Mouse (Mus musculus) forebrain, embryonic 14.5 days (tissue): Measurements from ENCODE around the gene Slc43a3. TPM values are rescaled to one million over a fixed set of nuclear protein-coding genes. Genes with fewer than 3 reads are reported as not detected.

Experiments
- ATAC-seq: fragments of 200-750 bp; cut with Nextera tagmentation; 2 replicates; pipeline ENCODE4 v1.8.0; 2017; ENCODE audit warnings: mild to moderate bottlenecking, moderate library complexity
- DNase-seq: peaks from one replicate; pipeline ENCODE4 v3.0.0-alpha.2; 2015; ENCODE audit warnings: low spot score
- H3K27ac ChIP-seq: fragments of 300-500 bp; sonication (generic); 2 replicates; pipeline ENCODE4 v1.5.1; 2014; ENCODE audit warnings: low read depth, mild to moderate bottlenecking, control low read depth, low read length, moderate library complexity
- H3K27me3 ChIP-seq: fragments of 300-500 bp; sonication (generic); replicated peaks from 2 replicates; pipeline ENCODE4 v1.6.1; 2014; ENCODE audit warnings: low read length, control low read depth, mixed read lengths; ENCODE audit not compliant: control insufficient read depth, insufficient read depth
- H3K36me3 ChIP-seq: fragments of 300-500 bp; sonication (generic); 2 replicates; pipeline ENCODE4 v1.6.1; 2014; ENCODE audit warnings: low read length, control low read depth; ENCODE audit not compliant: control insufficient read depth, insufficient read depth
- H3K4me1 ChIP-seq: fragments of 300-500 bp; sonication (generic); 2 replicates; pipeline ENCODE4 v1.6.1; 2014; ENCODE audit warnings: antibody characterized with exemption, low read length, control low read depth; ENCODE audit not compliant: control insufficient read depth, insufficient read depth
- H3K4me2 ChIP-seq: fragments of 300-500 bp; sonication (generic); 2 replicates; pipeline ENCODE4 v1.6.1; 2014; ENCODE audit warnings: mild to moderate bottlenecking, control low read depth, low read length
- H3K4me3 ChIP-seq: fragments of 300-500 bp; sonication (generic); 2 replicates; pipeline ENCODE4 v1.5.1; 2014; ENCODE audit warnings: low read depth, low read length, control low read depth
- H3K9ac ChIP-seq: fragments of 300-500 bp; sonication (generic); 2 replicates; pipeline ENCODE4 v1.6.1; 2014; ENCODE audit warnings: mild to moderate bottlenecking, low read length, control low read depth, moderate library complexity
- H3K9me3 ChIP-seq: fragments of 300-500 bp; sonication (generic); replicated peaks from 2 replicates; pipeline ENCODE4 v1.6.1; 2016; ENCODE audit warnings: low read length, control low read depth, mixed read lengths; ENCODE audit not compliant: control insufficient read depth
- whole genome bisulfite sequencing: fragments of 180-500 bp; shearing (Covaris S2); extraction: QIAGEN DNeasy Blood & Tissue Kit; methylation state at CpG from one replicate; pipeline ENCODE4 v1.1.7; 2014; 5-methylcytosine and 5-hydroxymethylcytosine counted together
- microRNA-seq: library from miRNA; unstranded; fragments of <30 nt; microRNA quantifications from one replicate; pipeline ENCODE4, GENCODE M21; 2016
- polyA plus RNA-seq: library from polyadenylated mRNA; unstranded; fragments of >200 nt; fragmentation: Nextera tagmentation; extraction: Ambion mirVana; gene quantifications from 2 replicates; pipeline ENCODE4 v1.2.1, GENCODE M21; 2014

The Slc43a3 gene
- polyA plus RNA-seq, 1 experiment from 2014 or later, result 7.0 TPM

GRCm38 (mm10) chr2:84999486-85000181, 63.3 kb downstream of the Slc43a3 start:
- Histone ChIP-seq H3K36me3 (no peaks in the 10 kb centered on the region), H3K9me3 (no peaks in the 10 kb centered on the region), H3K4me3 (no peak overlapping the region), H3K4me1 (no peaks in the 10 kb centered on the region), H3K27ac (no peak overlapping the region), H3K4me2 (no peak overlapping the region), H3K9ac (no peak overlapping the region), H3K27me3 (no peaks in the 10 kb centered on the region)
- ATAC-seq, result no peak
- WGBS, result 82% methylated on average over 3 of the region's 3 CpGs
- no peak for DNase-seq

- no peaks in the 10 kb centered on the region for H3K9me3 ChIP-seq
- ATAC-seq (no peak), DNase-seq (peak; percentile 1)
- H3K27me3 ChIP-seq, result no peaks in the 10 kb centered on the region
- no peaks in the 10 kb centered on the region for H3K36me3 ChIP-seq
- H3K27ac ChIP-seq, result no peak overlapping the region
- 73% methylated on average over 13 of the region's 13 CpGs for WGBS
- no peak overlapping the region for H3K9ac ChIP-seq
- H3K4me2 ChIP-seq, result no peak overlapping the region
- H3K4me3 ChIP-seq, result no peak overlapping the region
- no peaks in the 10 kb centered on the region for H3K4me1 ChIP-seq
Observed at GRCm38 (mm10) chr2:85001497-85001896, 65.1 kb downstream of the Slc43a3 start.

GRCm38 (mm10) chr2:85002575-85002974, 66.2 kb downstream of the Slc43a3 start:
- 85% methylated on average over 8 of the region's 8 CpGs for WGBS
- no peaks in the 10 kb centered on the region for H3K4me1 ChIP-seq
- no peak for ATAC-seq
- no peaks in the 10 kb centered on the region for H3K9me3 ChIP-seq
- no peak overlapping the region for H3K9ac ChIP-seq
- DNase-seq, result no peak
- no peak overlapping the region for H3K4me2 ChIP-seq
- H3K27ac ChIP-seq, result no peak overlapping the region
- H3K36me3 ChIP-seq, result no peaks in the 10 kb centered on the region
- no peaks in the 10 kb centered on the region for H3K27me3 ChIP-seq
- H3K4me3 ChIP-seq, result no peak overlapping the region

GRCm38 (mm10) chr2:85004341-85004740, 68.0 kb downstream of the Slc43a3 start:
- 85% methylated on average over 4 of the region's 4 CpGs for WGBS
- Histone ChIP-seq H3K27me3 (no peaks in the 10 kb centered on the region), H3K36me3 (no peaks in the 10 kb centered on the region), H3K4me1 (no peaks in the 10 kb centered on the region), H3K9me3 (no peaks in the 10 kb centered on the region), H3K4me2 (no peak overlapping the region), H3K27ac (no peak overlapping the region), H3K4me3 (no peak overlapping the region), H3K9ac (no peak overlapping the region)
- ATAC-seq (no peak), DNase-seq (no peak)

GRCm38 (mm10) chr2:85006600-85006999, 70.2 kb downstream of the Slc43a3 start:
- Histone ChIP-seq H3K4me2 (no peak overlapping the region), H3K9ac (no peak overlapping the region), H3K9me3 (no peaks in the 10 kb centered on the region), H3K4me3 (no peak overlapping the region), H3K36me3 (no peaks in the 10 kb centered on the region), H3K4me1 (no peaks in the 10 kb centered on the region), H3K27ac (no peak overlapping the region), H3K27me3 (no peaks in the 10 kb centered on the region)
- DNase-seq (no peak), ATAC-seq (no peak)
- WGBS, result 81% methylated on average over 7 of the region's 7 CpGs

- WGBS, result 15% methylated on average over 4 of the region's 4 CpGs
- DNase-seq, result peak; percentile 56
- Histone ChIP-seq H3K9me3 (no peaks in the 10 kb centered on the region), H3K4me1 (no peaks in the 10 kb centered on the region), H3K27me3 (no peaks in the 10 kb centered on the region), H3K4me3 (no peak overlapping the region), H3K27ac (no peak overlapping the region), H3K9ac (no peak overlapping the region), H3K36me3 (no peaks in the 10 kb centered on the region), H3K4me2 (no peak overlapping the region)
- peak; percentile 38; the same call in 1 of the 2 replicates for ATAC-seq
Observed at GRCm38 (mm10) chr2:85007729-85008128, 71.3 kb downstream of the Slc43a3 start.

Small RNAs within 50 kb of the gene (microRNA-seq; reads per million reads assigned to microRNA genes)
- gene Gm24332, result not detected

Other genes starting within 250 kb of the Slc43a3 start
- gene Zdhhc5, start 221.4 kb upstream of the Slc43a3 start, polyA plus RNA-seq, result 16.5 and 23.6 TPM in 2 replicates
- 28.7 and 32.3 TPM in 2 replicates for gene Clp1, start 209.2 kb upstream of the Slc43a3 start, polyA plus RNA-seq
- gene Ypel4, start 202.5 kb upstream of the Slc43a3 start, polyA plus RNA-seq, result 14.2 and 16.3 TPM in 2 replicates
- gene Gm19426, start 192.9 kb upstream of the Slc43a3 start, polyA plus RNA-seq, result 3.1 and 3.8 TPM in 2 replicates
- 32.1 and 32.7 TPM in 2 replicates for gene Serping1, start 161.1 kb upstream of the Slc43a3 start, polyA plus RNA-seq
- 21.8 and 23.7 TPM in 2 replicates for gene Ube2l6, start 137.8 kb upstream of the Slc43a3 start, polyA plus RNA-seq
- gene Smtnl1, start 113.9 kb upstream of the Slc43a3 start, polyA plus RNA-seq, result not detected in 2 replicates
- gene Timm10, start 109.6 kb upstream of the Slc43a3 start, polyA plus RNA-seq, result 70.2 and 90.7 TPM in 2 replicates
- 3.4 and 4.0 TPM in 2 replicates for gene Slc43a1, start 97.7 kb upstream of the Slc43a3 start, polyA plus RNA-seq
- gene Rtn4rl2, start 49.9 kb upstream of the Slc43a3 start, polyA plus RNA-seq, result 7.5 and 13.6 TPM in 2 replicates
- not detected in 2 replicates for gene Prg2, start 43.9 kb downstream of the Slc43a3 start, polyA plus RNA-seq
- gene Prg3, start 51.6 kb downstream of the Slc43a3 start, polyA plus RNA-seq, result not detected in 2 replicates
- 240 and 254 TPM in 2 replicates for gene Ssrp1, start 100.7 kb downstream of the Slc43a3 start, polyA plus RNA-seq
- 0.30 and 0.36 TPM in 2 replicates for gene P2rx3, start 100.9 kb downstream of the Slc43a3 start, polyA plus RNA-seq
- gene Tnks1bp1, start 111.4 kb downstream of the Slc43a3 start, polyA plus RNA-seq, result 6.7 and 10.6 TPM in 2 replicates
- 24.8 and 25.6 TPM in 2 replicates for gene Aplnr, start 199.6 kb downstream of the Slc43a3 start, polyA plus RNA-seq